Mouse (Mus musculus) ovary, postnatal 10 days (tissue): ENCODE measurements around the gene Prkca.

ENCODE experiments used
- DNase-seq: peaks from one replicate; pipeline ENCODE4 v3.0.0; 2022; ENCODE audit warnings: low spot score

Gene Prkca

DNA sequence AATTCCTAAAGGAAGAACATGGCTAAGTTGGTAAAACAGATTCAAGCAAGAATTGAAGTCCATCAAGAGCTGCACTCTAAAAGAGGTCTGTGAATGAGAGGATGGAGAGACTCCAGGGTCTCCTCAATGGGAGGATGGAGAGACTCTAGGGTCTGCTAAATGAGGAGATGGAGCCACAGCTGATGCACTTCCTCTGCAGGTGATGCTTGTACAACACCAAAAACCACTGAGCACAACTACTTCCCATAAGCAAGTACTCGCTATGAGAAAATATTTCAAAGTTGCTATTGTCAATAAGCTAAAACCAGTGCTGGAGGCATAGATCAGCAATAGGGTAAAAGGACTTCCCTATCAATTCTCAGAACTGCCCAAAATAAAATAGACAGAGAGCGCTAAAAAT is 137.1 kb downstream of the Prkca start:
- no peak for DNase-seq

DNA sequence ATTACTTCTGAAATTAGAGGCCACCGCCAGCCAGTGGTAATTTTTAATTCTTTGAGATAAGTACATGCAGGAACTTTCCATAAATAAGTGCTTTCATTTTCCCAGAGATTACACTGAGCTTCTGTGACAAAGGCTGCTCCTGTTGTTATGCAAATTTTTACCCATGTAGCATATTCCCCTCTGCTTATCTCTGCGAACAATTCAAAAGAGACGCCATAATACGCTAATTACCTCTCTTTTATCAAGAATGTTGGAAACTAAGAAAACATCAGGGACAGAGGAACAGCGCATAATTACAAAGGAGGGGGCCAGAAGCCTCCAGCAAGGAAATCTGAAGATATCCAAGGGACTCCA is 138.9 kb downstream of the Prkca start:
- DNase-seq, result no peak

DNA sequence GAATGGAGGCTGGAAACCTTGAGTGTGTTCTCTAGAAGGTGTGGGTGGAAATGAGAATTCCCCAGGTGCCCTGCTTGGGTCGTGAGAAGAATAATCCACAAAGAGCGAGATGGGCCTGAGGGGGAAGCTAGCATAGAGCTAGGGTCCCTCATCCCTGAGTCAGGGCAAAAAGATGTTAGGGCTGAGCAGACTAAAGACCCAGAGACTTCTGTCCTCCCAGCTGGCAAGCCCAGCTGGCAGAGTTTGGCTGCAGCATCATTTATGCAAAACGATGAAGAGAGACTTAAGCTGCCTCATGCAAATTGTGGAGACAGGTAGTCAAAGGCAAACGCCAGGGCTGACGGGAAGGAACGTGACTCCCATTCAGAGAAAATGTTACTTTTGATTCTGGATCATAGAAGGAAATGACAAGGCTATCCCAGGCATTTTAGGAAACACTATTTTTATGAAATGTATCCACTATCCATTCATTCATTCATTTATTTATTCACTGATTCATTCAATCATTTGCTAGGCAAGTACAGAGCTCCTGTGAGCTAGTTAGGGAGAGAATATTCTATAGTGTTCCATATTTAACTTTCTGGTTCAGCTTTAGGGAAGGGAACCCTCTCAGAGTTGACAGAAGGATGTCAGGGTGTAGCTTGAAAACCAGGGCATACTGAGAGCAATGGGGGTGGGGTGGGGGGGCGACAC is 139.4 kb downstream of the Prkca start:
- no peak for DNase-seq

DNA sequence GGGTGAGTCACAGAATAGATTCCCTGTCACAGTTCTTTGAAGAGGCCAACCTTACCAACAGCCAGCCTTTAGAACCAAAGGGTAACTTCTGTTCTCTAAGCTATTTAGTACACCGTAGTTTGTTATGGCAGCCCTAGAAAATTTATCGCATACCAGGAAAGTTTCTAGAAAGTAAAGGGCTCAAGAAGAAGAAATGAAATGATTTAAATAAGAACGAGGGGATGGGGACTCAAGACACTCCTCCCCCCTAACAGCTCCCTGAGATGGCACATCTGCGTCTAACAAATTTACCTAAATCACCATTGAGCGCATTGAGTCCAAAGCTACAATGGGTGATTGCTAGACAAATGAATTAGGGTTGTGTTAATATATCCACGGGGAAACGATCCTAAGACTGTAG is 140.9 kb downstream of the Prkca start:
- no peak for DNase-seq

DNA sequence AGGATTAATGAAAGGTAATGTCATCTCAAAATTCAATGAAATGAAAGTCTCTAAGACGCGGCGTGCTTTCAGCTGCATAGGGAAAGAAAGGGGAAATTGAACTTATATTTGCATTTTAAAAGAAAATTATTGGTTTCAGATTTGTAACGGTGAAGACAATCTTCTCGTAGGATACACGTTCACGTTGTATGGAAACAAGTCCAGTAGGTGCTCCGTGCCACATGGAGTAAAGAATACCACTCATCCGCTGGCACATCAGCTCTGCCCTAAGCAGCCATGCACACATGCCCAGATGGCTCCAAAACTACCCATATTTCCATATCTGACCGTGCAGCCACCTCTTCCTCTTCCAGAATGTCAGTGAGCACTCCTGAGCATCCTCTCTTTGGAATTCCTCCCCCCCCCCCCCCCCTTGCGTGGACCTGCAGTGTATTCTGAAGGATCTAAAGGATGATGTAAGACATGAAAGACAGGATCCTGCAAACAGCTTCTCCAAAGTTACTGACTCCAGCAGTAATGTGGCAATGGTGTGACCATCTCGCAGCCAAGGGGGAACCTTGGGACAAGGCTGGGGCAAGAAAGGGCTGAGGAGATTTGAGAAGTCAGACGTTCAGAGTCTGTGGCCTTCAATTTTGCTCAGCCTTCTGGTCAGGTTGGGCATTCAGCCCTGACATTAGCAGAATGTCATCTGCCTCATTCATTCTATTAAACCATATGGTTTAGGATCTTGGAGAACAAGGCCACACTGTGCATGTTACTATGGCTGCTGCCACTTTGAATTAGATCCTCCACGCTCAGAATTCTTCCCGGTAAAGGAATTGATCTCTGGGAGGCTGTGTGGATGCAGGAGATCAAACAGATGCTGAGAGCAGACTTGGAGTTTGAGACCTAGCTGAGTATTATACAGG is 142.8 kb downstream of the Prkca start:
- no peak for DNase-seq

DNA sequence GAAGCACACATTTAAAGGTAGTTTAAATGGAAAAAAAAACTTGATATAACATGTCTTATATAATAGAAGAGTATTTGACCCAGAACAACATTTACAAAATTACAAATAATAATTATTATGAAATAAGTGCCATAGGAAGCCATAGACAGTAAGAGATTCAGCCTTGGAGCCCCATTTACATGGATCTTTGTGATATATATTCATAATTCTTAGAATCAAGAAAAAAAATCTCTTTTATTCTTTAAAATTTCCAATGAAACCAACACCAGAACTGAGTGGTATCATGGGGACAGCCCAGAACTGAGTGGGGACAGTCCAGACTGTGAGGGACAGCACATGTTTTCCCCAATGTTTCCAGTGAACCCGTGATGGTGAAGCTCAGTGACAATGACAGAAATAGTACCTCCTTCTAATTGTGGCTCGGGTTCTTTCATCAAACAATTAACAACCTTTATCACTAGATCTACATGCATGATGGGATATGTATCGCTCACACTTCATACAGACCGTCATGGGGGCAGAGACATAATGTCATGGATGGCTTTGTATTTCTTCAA is 144.2 kb downstream of the Prkca start:
- no peak for DNase-seq

DNA sequence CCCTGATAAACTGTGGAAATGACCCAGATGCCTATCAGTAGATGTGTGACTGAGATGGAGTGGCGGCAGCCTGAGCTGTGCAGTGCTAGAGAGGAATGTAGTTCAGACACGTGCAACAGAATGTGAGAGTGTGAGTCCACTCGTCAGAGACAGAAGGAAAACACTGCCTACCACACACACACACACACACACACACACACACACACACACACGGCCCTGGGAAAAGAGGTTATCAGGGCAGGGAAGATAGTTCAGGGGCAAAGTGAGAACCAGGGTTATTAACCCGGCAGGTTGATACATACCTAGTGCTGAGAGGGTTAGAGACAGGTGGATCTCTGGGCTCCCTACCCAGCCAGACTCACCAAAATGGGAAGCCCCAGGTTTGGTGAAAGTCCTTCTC is 145.1 kb downstream of the Prkca start:
- no peak for DNase-seq

DNA sequence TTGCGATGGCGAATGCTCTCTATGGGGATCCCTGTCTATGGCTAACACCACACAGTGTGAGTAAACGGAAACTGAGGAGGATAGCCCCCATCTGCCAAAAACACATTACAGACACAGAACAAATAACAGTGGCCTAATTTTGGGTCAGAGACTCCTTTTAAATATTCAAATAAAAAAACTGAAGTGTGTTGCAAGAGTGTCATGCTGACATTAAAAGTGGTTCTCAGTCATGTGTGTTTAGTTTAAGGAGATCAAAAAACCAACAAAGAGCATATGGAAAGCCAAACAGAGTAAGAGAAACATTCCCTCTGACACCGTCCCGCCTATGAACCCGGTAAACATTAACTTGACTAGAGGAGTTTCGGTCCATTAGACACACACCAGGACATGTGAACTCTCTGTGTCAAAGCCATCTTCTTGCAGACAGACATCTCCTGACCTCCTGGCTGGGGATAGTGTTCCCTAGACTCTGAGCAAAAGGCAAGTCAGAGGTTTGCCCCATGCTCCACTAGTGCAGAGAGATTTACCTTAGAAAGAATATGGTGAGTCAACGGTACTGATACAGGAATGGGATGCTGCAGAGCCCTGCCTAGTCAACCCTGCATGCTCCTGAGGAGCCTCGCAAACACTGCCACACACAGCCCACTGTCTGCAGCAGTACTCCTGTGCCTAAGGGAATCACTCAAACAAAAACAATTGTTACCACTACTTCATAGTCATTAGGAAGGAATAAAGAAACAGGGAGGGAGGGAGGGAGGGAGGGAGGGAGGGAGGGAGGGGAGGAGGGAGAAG is 146.1 kb downstream of the Prkca start:
- DNase-seq, result no peak

DNA sequence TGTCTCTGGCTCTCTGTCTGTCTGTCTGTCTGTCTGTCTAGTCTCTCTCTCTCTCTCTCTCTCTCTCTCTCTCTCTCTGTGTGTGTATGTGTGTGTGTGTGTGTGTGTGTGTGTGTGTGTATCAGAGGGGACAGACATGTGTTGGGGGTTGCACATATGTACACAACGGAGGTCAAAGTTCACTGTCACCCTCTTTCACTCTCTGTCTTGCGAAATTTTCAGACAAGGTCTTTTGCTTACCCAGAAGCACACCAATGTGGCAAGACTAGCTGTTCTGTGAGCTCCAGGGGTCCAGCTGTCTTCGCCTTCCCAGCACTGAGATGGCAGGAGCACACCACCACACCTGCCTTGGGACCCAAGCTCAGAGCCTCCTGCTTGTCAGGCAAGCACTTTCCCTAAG is 146.9 kb downstream of the Prkca start:
- DNase-seq, result no peak

DNA sequence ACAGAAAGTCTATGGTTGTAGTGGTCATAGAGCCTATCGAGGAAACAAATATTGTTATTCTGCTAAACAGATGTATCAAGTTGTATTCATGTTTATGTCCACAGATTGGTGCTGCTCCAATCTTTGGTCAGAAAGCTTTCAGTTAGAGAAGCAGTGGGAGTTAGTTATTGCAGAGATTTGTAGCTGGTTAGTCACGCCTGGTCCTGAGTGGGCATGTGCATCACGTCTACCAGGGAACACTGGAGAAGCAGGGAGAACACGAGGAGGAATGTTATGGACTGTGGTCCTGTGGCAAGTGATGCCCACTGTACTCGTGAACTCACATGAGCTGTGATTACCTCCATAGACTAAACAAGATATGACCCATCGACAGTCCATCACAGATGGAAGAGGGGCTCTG is 153.4 kb downstream of the Prkca start:
- DNase-seq, result no peak

DNA sequence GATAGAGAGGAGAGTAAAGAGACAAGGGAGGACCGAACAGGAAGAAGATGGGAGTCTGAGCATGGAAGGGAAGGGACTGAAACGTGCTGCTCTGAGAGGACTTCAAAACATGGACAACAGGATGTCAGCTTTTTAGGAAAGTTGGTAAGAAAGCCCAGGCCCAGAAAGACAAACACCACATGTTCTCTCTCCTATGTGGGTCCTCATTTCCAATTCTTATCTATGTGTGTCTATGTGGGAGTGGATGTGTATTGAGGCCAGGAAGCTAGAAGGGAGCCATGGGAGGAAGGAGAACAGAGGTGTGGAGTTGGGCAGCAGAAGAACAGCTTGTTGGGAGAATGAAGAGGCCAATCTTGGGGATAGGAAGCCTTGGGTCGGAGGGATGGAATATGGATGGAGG is 154.4 kb downstream of the Prkca start:
- DNase-seq, result no peak

DNA sequence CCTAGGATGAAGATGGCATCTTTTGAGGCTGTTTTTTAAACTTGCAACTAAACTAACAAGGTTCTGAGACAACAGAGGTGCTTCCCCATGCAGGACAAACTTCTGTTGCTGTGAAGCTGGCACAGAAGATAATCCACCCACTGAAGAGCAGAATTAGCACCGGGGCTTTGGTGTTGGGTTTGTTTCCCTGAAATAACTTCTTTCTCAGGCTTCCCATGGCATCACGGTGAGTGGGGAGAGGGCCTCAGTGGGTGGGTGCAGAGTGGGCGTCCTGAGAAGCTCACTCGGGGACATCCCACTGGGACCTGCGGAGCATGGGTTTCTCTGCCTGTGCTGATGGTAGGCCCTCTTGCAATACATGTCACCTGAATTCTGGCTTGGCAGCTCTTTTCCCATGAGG is 161.3 kb downstream of the Prkca start:
- no peak for DNase-seq

DNA sequence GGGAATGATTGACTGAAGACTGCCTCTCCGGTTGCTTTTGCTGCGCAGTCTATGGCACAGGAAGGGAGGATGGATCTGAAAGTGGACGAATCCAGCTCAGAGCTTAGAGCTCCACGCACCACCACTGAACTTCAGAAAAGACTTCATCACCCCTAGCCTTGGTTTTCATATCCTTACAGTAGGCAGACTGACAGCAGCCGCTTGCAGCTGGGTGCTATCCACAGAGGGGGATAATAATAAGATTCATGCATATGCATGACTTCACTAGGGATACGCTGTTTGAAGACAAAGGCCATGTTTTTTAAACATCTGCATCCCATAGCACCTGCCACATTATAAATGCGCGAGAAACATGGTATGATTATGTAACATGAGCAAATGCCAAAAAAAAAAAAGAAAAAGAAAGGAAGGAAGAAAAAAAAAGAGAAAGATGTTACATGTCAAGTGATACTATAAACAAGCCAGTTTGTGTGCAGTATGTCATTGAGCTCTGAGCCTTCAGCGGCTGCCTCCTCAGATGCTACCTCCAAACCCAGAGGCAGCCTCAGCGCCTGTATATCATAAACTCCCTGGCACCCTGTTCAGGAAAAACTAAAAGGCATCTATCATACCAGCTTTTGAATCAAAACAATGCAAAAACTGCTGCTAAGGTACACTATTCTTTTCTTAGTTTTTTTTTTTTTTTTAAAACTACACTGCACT is 162.6 kb downstream of the Prkca start:
- no peak for DNase-seq

DNA sequence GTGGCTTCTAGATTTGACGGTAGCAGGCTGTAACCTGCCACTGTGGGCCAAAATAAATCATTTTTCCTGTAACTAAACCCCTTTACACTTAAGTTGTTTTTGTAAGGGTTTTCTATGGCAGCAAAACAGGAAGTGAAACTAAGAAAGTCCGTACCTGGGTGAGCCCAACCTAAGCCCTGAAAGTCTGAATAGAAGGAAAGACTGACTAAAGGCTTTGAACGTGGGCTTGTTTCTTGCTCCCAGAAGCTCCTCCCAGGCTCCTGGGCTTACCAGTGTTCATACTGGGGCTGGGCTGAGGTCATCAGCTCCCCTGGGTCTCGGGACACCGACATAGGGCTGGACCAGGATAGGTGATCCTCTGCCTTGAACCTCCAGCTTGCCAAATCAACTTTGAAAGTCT is 164.9 kb downstream of the Prkca start:
- DNase-seq, result no peak

DNA sequence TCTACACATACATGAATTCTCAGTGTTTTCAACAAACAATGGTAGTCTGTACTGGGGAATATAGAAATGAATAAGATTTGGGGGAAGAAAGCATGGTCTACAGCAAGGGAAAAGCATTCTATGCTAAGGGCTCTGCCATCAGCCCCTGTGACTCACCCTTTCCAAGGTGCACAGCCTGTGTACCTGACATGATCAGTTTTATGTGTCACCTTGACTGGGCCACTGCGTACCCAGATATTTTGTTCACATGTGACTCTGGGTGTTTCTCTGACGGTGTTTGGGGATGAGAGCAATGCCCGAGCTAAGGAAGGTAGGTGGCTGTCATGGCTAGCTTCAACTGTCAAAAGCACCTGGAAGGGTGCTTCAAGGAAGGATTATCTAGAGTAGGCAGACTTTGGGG is 165.5 kb downstream of the Prkca start:
- DNase-seq, result no peak

DNA sequence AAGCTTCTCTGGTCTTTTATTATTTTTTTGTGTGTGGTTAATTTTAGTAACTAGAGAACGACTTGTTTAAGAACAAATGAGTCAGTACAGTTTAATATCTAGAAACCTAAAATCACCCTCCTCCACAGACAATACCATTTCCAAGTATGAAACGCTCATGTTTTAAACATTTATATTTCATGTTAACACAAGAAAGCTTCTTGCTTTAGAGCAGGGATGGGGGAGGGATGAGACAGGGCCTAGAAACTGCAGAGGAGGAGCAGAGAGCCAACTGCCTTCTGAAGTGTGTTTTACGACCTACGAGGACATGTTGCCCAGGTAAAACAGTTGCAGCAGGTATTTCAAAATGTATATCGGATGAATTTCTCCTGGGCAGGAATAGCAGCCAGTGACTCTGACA is 167.0 kb downstream of the Prkca start:
- no peak for DNase-seq

DNA sequence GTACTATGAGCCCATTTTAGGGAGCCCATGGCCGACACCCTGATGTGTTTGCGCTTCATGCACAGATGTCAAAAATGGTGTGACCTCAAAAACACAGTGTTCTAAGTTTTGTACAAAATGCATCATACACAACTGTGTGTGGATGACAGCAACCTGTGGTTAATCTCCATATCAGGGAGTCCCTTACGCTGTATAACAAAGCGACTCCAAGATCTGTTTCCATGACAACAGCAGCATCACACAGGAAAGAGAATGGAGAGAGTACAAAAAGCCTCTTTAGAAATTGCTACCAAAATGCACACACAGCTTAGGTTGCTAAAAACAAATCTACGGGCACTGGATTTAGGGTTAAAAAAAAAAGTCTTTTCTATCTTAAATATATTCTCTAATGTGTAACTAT is 171.8 kb downstream of the Prkca start:
- no peak for DNase-seq

DNA sequence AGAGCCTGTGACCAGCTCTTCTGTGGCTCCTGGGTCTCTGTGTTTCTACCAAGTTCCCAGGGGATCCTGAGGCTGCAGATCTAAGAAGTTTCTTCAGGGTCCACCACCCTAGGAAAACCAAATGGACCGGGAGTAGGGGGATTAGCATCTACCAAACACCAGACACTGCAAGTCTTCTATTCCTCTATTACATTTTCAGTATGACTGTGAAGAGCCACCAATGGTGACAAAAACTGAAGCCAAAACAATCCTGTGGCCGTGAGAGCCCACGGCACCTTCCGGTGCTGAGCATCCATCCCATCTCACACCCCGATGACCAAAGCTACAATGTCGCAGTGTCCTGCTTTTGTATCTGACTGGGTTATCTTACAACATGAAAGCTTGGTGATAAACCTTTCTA is 172.5 kb downstream of the Prkca start:
- DNase-seq, result no peak

DNA sequence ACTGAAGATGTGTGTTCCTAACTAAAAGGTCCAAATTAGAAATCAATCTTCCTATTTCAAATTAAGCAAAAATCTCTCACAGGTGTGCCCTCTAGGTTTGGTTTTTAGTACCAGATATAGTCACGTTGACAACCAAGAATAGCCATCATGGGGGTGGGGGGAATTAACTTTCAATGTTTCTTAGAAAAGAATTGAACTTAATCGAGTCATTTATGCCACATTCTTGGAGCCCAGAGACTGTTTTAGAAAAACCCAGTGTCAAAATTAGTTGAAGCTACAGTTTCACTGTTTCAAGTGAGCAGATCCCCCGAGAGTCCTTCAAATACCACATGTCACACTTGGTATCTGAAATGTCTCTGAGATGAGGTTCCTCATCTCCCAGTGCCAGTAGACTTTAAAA is 173.6 kb downstream of the Prkca start:
- no peak for DNase-seq

DNA sequence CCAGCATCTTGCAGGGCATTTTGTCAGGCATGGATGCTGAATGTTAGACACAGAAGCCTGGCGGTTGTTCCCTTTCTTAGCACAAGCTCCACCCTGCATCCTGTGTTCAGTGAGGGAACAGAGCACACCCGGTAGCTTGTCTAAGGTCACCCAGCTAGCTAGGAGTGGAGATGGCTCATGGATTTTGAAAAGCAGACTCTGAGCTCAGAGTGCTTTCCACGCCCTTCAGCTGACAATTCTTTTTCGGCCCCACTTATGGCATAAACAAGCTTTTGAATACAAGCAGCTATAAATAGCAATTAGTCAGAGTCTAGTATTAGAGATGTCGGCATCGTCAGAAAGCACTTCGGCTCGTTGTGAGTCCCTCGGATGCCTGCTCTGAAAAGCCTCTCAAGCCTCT is 178.0 kb downstream of the Prkca start:
- DNase-seq, result no peak

DNA sequence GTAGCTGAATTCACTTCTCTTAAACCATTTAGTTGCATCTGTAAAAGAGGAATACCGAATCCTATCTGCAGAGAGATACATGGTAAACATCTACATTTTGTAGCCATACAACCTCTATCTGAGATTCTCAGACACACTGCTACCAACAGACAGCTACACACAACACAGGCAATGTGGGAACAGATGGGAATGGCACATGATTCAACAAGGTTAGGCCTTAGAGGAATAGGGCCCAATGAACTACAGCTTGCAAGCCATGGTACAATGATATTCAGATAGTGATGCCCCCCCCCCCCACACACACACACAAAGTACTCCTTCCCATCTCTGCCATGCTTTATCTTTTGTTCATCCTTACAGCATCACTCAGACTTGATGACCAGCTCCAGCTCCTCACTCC is 181.1 kb downstream of the Prkca start:
- no peak for DNase-seq

DNA sequence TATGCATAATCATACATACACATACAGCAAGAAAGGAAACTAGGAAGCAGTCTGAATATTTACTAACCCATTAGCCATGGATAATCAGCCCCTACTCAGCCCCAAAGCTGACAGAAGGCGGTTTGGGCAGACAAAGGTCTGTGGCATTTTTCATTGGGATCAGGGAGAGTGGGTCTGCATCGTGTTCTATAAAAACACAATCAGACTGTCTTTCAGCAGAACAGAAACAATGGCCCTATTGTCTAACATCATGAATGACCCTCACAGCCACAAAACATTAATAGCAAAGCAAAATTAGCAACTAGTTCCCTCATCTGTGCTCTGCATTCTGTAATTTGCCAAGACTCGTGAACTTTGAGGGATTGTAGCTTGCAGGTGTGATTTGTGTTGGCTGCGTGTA is 181.6 kb downstream of the Prkca start:
- DNase-seq, result no peak
